Mouse (Mus musculus) 416B (cell line): ENCODE measurements around the gene Tmem179.

ENCODE experiments used
- DNase-seq: peaks from one replicate; pipeline ENCODE4 v3.0.0; 2011; ENCODE audit warnings: low read depth

The Tmem179 gene

DNA sequence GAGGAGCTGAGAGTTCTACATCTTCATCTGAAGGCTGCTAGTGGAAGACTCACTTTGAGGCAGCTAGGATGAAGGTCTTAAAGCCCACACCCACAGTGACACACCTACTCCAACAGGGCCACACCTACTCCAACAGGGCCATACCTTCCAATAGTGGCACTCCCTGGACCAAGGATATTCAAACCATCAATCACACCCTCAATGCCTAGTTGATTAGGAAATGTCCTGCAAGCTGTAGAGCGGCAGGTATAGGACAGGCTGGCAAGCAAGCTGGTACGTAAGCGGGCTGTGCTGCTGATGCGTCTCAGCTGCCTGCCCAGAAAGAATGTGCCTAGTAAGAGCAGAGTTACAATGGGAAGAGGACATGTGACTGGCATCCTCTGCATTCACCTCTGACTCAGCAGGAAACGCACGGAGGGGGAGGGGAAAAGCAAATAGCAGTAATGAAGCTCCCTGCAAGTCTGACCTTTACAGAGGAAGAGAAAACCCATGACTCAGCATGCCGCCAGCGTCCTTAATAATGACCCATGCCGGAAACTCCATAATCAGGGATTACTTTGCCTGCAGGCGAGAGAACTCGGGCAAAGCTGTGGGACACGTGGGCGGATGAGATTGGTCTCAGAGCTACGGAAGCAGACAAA, at the start of gene Tmem179:
TSS of gene Tmem179 (minus strand) at position 51 of the 641 bp plus-strand sequence.
- DNase-seq = peak; percentile 79

DNA sequence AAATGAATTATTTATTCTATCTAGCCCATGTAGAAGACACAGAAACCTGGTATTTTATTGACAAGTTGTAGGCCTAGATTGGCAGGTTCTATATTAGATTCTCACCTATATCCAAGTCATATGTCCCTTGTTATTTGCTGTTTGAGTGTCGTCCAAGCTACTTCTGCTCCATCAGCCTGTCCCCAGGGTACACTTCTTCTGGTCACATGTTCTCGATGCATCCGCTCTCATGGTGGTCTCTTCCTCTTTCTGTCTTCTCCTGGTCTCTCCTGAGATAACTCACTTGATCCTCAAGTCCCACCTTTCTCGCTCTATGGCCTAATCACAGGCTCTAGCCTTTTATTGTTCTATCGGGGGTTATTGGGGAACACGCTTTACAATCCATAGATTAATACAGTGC, 46.5 kb upstream of the Tmem179 start:
- no peak for DNase-seq

DNA sequence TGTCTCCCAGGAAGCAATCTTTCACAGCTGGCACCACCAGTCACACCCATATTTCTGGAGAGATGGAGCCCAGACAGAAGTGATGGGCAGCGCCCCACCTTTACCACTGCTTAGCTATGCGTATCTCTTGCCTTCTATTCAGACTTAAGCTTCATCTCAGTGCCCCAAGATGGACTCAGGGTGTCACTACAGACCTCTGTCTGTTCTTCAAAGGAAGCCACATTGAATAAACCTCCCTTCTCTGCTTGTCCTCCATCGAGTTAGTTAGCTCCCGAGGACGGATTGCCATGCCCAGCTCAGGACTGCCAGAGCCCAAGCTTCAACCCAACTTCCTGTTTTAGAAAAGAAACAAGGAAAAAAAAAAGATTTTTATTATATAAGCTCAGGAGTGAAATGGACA, 45.9 kb upstream of the Tmem179 start:
- peak; percentile 68 for DNase-seq

DNA sequence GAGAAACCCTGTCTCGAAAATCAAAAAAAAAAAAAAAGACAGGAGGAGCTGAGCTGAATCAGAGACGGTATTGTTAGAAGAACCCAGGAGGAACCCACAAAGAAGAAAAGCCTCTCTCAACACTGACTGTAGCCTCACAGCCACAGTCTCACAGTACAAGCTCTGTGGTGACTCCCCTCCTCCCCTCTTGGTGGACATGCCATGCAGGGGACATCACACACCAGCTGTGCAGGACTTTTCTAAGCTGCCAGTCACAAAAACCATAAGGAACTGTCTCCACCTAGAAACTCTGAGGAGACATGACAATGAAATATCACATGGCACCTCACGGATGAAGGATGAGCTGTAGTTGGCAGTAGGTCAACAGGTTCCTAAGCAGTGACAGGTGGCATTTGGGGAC, 44.6 kb upstream of the Tmem179 start:
- DNase-seq = no peak

DNA sequence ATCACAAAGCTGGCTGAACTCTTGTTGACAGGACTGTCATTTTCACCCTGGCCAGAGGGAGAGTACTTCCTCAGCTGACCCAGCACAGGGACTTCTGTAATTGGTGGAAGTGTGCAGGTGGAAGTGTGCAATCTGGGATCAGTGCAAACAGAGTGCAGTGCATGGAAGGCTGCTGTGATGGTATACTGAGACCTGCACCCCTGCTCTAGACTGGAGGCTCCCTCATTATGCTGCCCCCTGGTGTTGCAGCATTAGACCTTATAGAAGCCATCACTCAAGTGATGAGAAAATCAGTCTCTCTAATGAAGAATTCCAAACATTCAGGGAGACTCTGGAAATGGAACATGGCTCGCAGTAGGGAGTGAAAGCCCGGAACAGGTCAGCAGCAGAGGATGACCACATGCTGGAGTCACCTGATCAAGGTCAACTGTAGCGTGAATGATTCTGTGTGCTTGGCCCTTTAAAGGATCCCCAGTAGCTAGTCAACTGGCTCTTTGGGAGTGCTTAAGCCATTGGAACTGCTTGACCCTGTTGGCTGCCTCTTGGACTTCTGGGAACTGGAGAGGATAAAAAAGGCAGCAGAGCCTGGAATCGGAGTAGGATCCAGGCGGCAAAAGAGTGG, 43.7 kb upstream of the Tmem179 start:
- DNase-seq = peak; percentile 51

DNA sequence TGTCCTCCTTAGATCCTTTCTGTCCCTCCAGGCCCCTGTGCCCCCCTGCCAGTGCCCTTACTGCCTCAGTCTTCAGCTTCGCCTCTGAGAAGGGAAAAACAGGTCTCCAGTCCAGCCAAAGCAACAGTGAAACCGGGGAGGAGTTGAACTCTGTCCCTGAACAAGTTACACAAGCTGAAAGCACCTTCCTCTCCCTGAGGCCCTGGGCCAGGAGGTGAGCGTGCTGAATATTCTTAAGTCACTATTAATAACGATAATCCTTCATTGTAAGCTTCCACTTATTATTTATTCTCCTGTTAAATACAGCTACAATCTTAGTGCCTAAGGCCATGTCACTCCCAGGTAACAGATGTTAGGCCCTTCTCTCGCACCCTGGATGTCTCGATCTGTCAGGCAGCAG, 43.1 kb upstream of the Tmem179 start:
- no peak for DNase-seq

DNA sequence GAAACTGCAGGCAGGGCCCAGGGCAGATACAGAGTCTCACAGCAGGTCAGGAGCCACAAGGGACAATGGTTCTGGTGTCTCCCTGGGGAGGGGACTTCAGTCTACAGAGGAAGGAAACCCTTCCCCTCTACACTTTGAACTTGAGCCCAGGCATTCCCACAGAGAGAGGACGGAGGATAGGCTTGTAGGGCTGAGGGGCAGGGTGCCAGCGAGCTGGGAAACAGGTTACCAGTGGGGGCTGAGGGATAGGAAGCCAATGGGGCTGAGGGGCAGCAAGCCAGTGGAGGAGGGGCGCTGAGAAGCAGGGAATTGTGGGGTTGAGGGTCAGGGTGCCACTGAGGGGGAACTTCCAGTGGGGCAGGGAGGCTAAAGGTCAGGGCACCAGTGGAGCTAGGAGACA, 42.7 kb upstream of the Tmem179 start:
- DNase-seq = no peak

DNA sequence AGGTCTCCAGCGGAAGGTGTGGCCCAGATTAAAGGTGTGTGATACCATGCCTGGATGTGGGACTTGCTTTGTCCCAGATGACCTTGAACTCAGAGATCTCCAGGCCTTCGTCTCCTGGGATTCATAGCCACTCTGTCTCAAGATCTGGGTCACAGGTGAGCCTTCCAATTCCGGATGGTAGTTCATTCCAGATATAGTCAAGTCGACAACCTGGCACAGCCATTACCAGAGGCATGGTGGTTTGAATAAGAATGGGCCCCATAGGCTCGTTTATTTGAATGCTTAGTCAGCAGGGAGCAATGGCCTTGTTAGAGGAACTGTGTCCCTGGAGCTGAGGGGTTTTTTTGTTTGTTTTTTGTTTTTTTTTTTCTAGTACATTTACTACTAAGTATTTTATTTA, 40.7 kb upstream of the Tmem179 start:
- no peak for DNase-seq

DNA sequence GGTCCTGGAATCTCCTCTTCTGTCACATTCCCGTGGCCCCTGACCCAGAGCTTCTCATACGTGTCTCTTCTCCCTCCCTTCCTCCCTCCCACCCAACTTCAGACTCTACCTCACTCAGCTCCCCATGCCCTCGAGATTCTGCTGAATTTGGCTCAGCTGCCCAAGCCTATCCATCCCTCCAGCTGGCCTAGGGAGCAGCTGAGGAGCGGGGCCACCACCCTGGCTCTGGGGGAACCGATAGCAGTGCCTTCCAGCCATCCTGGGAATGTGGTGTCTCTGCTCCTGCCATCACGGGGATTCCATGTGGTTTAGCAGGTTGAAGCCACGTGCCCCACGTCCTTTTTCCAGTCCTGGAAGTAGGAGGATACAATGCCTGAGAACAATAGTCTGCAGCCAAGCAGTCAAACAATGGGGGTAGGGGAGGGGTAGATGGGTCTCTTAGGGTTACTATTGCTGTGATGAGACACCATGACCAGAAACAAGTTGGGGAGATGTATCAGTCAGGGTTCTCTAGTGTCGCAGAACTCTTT, 40.0 kb upstream of the Tmem179 start:
- DNase-seq = no peak

DNA sequence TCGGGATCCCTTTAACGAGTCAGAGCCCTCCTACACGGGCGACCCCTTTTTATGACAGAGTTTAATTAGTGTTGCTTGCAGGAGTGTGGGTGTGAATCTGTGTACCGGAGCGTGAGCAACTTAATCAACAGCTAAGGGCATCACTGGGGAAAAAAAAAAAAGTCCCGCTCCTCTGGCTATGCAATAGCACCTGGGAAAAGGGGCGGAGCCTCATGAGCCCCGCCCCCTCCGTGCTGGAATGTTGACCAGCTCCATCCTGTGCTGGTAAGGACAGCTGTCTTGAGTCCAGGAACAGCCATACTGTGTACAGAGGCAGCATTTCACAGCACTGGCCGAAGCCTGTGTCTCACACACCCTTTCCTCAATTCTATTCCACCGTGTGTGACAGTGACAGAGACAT, 38.4 kb upstream of the Tmem179 start:
- no peak for DNase-seq

DNA sequence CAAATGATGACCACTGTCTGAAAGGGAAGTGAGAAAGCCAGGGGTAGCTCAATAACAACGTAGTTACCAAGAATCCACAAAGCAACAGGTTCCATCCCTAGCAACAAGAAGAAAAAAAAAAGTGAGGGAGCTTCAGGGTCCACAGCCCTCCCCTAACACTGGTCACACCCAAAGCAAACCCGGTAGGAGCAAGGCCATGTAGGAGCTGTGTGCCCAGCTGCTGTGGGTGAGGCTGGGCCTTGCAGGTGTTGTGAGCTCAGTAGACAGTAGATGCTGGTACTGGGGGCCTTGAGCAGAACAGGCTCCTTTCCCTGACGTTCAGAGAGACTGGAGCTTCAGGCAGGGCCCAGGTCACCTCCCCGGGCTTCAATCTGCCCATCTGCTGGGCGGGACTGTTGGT, 36.0 kb upstream of the Tmem179 start:
- DNase-seq = no peak

DNA sequence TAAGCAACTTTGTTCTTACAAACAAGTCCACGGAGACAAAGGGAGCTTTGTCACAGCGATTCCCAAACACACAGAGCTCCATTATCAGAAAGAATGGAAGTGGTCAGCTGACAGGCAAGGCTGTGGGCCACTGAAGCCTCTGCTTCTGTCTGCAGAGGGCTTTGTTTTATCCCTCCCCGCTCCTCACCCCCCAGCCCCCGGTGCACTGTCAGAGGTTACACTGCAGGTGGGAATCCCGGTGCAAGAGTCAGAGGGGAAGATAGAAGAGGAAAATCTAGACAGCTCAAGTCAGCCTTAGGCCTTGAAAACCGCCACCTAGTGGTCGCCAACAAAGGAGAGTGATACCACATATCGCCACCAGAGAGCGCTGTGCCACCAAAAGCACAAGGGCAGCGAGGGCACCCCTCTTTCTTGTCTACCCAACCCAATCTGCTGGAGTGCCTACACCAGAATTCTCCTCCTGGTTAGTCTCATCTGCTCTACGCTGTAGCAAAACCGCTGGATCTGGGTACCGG, 35.4 kb upstream of the Tmem179 start:
- peak; percentile 89 for DNase-seq

DNA sequence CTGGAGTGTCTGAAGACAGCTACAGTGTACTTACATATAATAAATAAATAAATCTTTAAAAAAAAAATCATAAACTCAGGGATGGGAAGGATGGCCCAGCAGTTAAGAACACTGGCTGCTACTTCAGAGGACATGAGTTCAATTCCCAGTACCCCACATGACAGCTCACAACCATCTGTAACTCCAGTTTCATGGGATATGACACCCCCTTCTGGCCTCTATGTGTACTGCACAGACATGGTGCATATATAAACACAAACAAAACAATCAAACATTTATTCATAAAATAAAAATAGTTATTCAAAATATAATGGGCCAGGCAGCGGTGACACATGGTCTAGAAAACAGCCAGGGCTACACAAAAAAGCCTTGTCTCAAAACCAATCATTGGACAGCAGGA, 32.7 kb upstream of the Tmem179 start:
- DNase-seq = no peak

DNA sequence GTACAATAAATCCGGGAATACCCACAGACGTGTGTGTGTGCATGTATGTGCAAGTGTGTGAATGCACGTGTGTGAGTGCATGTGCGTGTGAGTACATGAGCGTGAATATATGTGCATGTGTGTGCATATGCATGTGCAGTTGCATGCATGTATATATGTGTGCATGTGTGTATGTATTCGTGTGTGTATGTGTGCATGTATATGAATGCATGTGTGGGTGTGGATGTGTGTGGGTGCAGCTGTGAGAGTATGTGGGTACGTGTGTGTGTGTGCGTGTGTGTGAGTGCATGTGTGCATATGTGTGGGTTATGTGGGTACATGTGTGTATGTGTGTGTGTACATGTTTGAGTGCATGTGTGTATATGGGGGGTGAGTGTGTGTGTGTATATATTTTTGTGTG, 29.6 kb upstream of the Tmem179 start:
- no peak for DNase-seq

DNA sequence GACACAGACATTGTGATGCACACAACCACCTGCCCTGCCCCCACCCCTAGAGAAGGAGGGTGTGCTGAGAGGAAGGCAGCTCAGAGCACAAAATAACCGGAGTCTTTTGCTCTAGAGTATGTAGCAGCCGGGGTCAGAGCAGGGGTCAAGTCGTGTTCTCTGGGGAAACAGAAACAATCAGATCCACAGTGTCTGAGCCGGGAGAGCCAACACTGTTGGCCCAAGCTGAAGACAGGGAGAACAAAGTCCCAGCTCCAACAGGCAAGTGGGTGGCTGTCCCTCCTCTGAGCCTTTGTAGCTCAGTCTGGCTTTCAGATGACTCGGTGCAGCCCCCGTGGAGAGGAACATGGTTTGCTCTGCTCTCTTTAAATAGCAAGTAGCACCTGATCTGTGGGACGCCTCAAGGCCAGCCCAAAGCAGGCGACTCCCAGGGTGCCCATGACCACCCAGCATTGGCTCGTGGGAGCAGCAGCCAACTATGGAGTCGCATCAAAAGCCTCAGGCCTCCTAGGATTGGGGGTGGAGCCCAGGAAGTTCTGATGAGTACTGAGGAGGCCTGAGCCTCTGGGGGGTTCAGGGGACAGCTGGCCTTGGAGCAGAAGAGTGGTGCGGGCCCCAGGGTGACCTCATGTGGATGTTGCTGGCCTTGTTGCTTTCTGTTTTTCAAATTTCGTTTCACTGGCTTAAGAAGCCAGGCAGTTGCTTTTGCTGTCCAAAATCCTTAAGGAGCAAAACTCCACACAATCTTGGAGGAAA, 28.6 kb upstream of the Tmem179 start:
- no peak for DNase-seq

DNA sequence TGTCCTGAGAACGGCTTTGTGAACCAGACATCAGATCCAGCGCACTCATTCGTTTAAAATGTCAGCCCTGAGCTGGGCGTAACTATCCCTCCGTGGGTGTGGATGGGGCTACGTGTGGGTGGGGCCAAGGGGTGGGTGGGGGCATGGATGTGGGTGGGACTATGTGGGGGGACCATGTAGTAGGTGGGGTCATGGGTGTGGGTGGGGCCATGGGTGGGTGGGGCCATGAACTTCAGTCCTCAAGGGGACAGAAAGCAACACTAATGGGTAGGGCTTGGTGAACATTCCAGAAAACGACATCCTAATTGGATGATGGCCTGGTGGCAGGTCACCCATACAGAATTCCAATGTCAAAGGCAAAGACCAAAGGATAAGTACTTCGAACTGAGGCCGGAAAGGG, 27.4 kb upstream of the Tmem179 start:
- no peak for DNase-seq

DNA sequence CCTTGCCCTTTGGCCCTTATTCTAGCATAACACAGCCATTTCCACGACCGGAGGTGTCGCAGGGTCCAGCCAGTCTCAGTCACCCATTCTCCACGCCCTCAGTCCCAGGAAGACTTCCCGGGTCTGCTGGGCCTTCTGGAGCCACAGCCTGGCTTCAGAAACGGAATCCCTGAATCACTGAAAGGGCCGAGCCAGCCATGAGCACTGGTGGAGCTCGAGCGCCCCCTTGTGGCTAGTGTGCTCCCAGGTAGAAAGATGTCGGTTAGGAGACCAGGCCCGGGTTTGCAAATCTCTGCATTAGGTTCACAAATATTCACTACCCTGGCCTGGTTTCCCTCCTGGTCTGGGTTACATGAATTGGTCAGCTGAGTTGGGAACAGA, 26.4 kb upstream of the Tmem179 start:
- peak; percentile 76 for DNase-seq

DNA sequence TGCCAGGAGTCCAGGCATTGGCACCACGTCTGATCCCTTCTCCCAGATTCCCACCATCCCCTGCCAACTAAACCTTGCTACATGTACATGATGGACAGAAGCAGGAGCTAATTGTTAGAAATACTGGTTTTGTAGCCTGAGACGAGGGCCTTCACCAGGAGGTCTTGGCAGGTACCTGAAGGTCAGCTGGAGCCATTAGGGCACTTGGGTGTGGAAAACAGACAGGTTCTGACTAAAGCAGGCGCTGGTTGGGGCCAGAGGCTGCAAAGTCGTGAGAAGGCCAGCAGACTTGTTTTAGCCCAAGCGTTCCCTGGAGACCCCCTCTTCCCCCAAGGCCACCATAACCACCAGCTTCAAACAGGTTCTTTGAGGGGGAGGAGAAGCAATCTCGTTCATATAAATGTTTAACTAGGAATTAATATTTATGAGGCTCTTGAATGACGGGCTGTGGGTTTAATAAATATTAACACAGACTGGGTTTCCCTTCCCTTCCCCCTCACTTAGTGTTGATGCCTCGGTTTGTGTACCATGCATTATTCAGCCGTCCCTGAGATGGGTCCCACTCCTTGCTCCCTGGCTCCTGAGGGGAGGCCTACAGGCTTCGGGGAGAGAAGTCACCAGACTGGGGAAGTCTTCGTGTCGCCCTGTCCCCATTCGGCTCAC, 25.8 kb upstream of the Tmem179 start:
- no peak for DNase-seq

DNA sequence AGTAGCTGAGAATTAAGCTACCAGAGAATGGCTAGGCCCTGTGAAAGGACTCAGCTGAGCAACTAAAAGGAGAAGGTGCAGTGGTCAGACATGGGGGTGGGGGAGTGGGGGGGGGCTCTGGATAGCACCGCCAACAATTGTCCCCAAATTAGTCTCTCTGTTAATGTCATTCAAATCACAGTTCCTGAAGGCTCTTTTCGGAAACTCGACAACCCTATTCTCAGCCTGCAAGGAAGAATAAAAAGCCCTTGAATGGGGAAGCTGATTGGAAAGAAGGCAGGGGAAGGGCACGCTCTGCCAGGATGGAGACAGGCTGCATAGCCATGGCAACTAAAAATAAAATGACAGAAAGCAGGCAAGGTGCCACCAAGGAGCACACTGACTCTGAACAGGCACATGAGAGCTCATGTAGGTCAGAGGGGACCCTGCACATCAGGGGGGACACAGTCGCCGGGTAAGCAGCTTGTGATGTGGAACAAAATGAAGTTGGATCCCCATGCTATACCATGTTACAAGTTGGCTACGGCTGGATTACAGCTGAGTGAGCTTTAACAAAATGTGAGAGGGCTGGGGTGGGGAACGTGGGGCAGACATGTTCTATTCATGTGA, 25.0 kb upstream of the Tmem179 start:
- DNase-seq = no peak

DNA sequence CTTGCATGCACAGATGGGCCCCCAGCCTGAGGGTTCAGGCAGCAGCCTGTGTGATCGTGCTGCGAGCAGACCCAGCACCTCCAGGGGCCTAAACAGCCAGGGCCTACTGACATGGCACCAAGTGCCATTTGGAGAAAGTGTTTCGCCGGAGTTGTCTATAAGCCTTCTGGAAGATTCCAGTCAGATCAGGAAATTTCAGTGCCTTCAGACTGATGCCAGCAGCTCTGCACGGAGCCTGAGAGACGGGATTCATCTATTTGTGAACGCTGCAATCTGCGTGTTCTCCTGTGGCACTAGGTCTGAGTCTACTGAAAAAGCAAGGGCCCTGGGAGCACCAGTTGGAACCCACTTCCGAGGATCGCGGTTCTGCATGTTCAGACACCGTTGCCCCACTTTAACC, 23.8 kb upstream of the Tmem179 start:
- DNase-seq = no peak

DNA sequence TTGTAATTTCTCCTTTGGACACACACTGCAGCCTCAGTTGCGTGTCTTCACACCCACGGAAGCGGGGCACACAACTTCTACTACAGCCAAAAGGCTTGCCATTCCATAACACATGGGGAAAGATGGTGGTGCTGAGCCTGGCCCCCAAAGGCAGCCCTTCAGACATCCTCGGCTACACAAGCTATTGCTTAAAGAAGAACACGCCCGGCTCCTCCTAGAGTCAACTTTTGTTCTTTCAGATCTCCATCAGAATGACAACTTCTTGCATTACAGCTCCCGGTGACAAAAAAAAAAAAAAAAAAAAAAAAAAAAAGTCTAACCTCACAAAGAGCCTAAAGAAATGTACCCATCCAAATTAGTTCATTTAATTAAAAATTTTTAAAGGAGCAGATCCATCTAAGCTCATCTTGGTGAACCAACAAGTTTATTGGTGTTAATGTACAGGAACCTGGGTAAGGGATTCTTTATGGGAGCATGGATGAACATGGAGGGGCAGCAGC, 23.0 kb upstream of the Tmem179 start:
- DNase-seq = no peak

DNA sequence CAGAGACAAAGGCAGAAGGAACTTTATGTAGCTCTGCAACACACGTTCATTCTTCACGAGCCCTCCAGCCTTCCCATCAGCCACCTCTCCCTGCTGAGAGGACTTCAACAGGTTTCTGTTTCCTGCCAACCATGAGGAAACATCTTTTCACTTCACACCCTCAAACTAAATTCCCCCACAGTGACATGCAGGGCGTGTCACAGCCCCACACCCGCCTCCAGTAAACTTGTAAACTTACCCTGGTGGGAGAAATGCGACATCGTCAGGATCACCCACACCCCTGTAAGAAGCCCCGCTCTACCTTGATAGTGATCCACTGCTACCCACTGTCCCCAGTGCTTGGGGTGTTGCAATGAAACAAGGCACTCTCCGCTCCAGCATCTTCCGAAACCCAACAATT, 21.8 kb upstream of the Tmem179 start:
- no peak for DNase-seq
